8 mouse cellular contexts compared by ENCODE assay signal in the genomic region with DNA sequence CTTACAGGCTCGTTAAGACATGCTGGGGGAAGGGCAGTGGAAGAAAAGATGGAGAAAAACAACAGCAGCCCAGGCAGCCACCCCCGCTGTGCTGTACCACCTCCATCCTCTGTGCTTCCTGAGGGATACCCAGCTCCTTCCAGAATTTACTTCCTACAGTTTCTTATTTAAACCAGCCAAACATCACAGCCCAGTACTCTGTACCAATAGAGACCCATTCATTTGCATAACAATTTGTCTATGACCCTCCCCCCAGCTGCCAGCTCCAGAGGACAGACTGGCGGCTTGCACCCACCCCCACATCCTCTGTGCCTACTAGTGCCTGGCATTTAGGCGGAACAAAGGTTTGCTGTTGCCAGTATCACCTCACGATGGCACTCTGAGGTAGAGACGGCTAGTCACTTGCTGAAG. TPM values are rescaled to one million over a fixed set of nuclear protein-coding genes. Genes with fewer than 3 reads are reported as not detected.
DNase-seq lines count a peak whose midpoint lies in the region; ATAC-seq lines count a peak whose summit lies in the region.

No protein-coding gene starts in this region.

- H3K27me3 ChIP-seq in forebrain, embryonic 16.5 days (replicated peaks; ENCODE audit: control insufficient read depth, insufficient read depth, low read length) = no peaks in the 10 kb centered on the region

- no peak overlapping the region for H3K4me3 ChIP-seq in forebrain, embryonic 16.5 days (replicated peaks; ENCODE audit: low read length)

- DNase-seq in cerebellum, adult 18-20 months = peak; percentile 30 to 47
- DNase-seq in cerebellum, adult 9-11 months = no peak
- peak; percentile 73 to 82 for DNase-seq in left cerebral cortex, adult 9 months (ENCODE audit: low spot score in 2 of 2)
- DNase-seq in spleen, postnatal 36 days (ENCODE audit: low spot score in 2 of 2) = peak; percentile 79 to 82
- no peak for DNase-seq in yolk sac, embryonic 10.5 days (ENCODE audit: low spot score)
- no peak for DNase-seq in ovary, adult 18-20 months (ENCODE audit: low spot score)
- DNase-seq in ovary, postnatal 14 days (ENCODE audit: low spot score) = no peak

- H3K36me3 ChIP-seq in forebrain, embryonic 16.5 days (ENCODE audit: control insufficient read depth, insufficient read depth) = no peaks in the 10 kb centered on the region

- peak overlapping the region; percentile 71 for H3K27ac ChIP-seq in forebrain, embryonic 16.5 days (ENCODE audit: low read length)

- H3K4me1 ChIP-seq in forebrain, embryonic 16.5 days (replicated peaks; ENCODE audit: control insufficient read depth, insufficient read depth, low read length) = peaks cover 33% of the 10 kb centered on the region

- peak; percentile 73 for ATAC-seq in forebrain, embryonic 16.5 days

- H3K9ac ChIP-seq in forebrain, embryonic 16.5 days (replicated peaks; ENCODE audit: low read depth, low read length) = no peak overlapping the region

- no peaks in the 10 kb centered on the region for H3K9me3 ChIP-seq in forebrain, embryonic 16.5 days (ENCODE audit: control insufficient read depth, low read length)

- 7% methylated on average over 6 of the region's 6 CpGs for WGBS in forebrain, embryonic 16.5 days

- peak overlapping the region; percentile 8; the same call in 1 of the 2 replicates for H3K4me2 ChIP-seq in forebrain, embryonic 16.5 days (ENCODE audit: low read length)

RNA-seq across cellular contexts. Expression of a gene that starts 4.7 kb away (rescaled TPM):
- 10.9 and 16.5 TPM in 2 replicates for polyA plus RNA-seq in forebrain, embryonic 16.5 days (2015; fragmentation: Nextera tagmentation; extraction: Ambion mirVana)

RNA-seq across cellular contexts. Expression of a gene that starts 13.9 kb away (rescaled TPM):
- 10.5 and 12.7 TPM in 2 replicates for polyA plus RNA-seq in forebrain, embryonic 16.5 days (2015; fragmentation: Nextera tagmentation; extraction: Ambion mirVana)

RNA-seq across cellular contexts. Expression of a gene that starts 26.2 kb away (rescaled TPM):
- polyA plus RNA-seq in forebrain, embryonic 16.5 days (2015; fragmentation: Nextera tagmentation; extraction: Ambion mirVana) = 17.8 and 19.0 TPM in 2 replicates

RNA-seq across cellular contexts. Expression of a gene that starts 42.2 kb away (rescaled TPM):
- polyA plus RNA-seq in forebrain, embryonic 16.5 days (2015; fragmentation: Nextera tagmentation; extraction: Ambion mirVana) = 2.6 and 3.4 TPM in 2 replicates

RNA-seq across cellular contexts. Expression of a gene that starts 51.6 kb away (rescaled TPM):
- polyA plus RNA-seq in forebrain, embryonic 16.5 days (2015; fragmentation: Nextera tagmentation; extraction: Ambion mirVana) = 10.7 and 13.3 TPM in 2 replicates

Comparison
In these comparisons a context has a peak if more than half of its experiments do, and no peak if none do; other contexts are left out.
1. DNase-seq: peak in cerebellum, adult 18-20 months (2 of 2), left cerebral cortex, adult 9 months (2 of 2) and spleen, postnatal 36 days (2 of 2); none in cerebellum, adult 9-11 months (single experiment), yolk sac, embryonic 10.5 days (single experiment), ovary, adult 18-20 months (single experiment) and ovary, postnatal 14 days (single experiment).